Mouse (Mus musculus): ENCODE measurements around the gene Wnt3a. TPM values are rescaled to one million over a fixed set of nuclear protein-coding genes. Genes with fewer than 3 reads are reported as not detected.
A peak's percentile ranks its signal among the peaks of the same experiment; 100 is the strongest.

Gene Wnt3a
- polyA plus RNA-seq, 1 experiment from 2014 or later, result not detected

DNA sequence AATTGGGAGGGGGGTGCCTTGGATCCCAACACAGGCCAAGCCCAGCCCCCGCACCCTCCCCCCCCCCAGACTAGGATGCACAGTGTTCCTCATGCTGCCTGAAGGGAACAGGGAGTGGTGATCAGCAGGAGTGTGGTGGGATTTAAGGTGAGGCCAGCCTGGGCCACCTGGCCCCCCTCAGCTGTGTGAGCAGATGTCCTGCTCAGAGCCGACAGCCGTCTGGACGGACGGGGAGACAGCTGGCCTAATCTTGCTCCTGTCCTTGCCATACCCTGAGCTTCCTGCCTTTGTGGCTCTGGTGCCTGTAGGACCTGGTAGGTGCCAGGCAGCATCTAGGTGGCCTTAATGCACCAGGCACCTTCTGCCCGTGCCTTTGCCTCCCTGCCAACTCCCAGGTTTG, 21.5 kb upstream of the Wnt3a start:
- 49% methylated on average over 6 of the region's 6 CpGs for WGBS (ENCODE audit: insufficient replicate concordance)
- Histone ChIP-seq H3K27ac (ENCODE audit: low read depth, low read length) (no peak overlapping the region), H3K9ac (ENCODE audit: low read depth, low read length) (no peak overlapping the region), H3K36me3 (ENCODE audit: control insufficient read depth, insufficient read depth, low read length) (no peaks in the 10 kb centered on the region), H3K4me1 (ENCODE audit: control insufficient read depth, insufficient read depth, low read length) (peaks cover 20% of the 10 kb centered on the region), H3K9me3 (replicated peaks; ENCODE audit: control insufficient read depth, low read length) (no peaks in the 10 kb centered on the region), H3K4me3 (ENCODE audit: low read depth, low read length) (no peak overlapping the region), H3K4me2 (no peak overlapping the region), H3K27me3 (ENCODE audit: control insufficient read depth, insufficient read depth, low read length) (peaks cover 46% of the 10 kb centered on the region)
- no peak for ATAC-seq (replicated peaks; ENCODE audit: insufficient number of reproducible peaks, low FRiP score, low TSS enrichment)

DNA sequence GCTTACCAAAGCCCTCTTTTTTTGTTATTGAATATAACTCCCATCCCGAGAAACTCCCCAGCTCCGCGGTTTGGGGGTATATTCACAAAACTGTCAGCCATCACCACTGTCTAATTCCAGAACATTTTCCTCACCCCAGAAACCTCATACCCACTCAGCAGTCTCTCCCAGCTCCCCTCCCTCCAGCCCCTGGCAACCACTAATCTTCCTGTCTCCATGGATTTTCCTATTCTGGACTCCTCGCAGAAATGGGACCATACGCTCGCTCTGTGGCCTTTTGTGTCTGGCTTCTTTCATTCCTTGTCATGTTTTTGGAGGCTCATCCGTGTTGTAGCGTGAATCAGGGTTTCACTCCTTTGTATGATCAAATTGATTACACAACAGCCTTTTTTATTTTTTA, 19.4 kb upstream of the Wnt3a start:
- H3K27ac ChIP-seq (ENCODE audit: low read depth, low read length), result no peak overlapping the region
- no peak for ATAC-seq (replicated peaks; ENCODE audit: insufficient number of reproducible peaks, low FRiP score, low TSS enrichment)
- no peak overlapping the region for H3K4me2 ChIP-seq
- WGBS (ENCODE audit: insufficient replicate concordance), result 56% methylated on average over 8 of the region's 8 CpGs
- no peaks in the 10 kb centered on the region for H3K9me3 ChIP-seq (replicated peaks; ENCODE audit: control insufficient read depth, low read length)
- peaks cover 26% of the 10 kb centered on the region for H3K4me1 ChIP-seq (ENCODE audit: control insufficient read depth, insufficient read depth, low read length)
- H3K36me3 ChIP-seq (ENCODE audit: control insufficient read depth, insufficient read depth, low read length), result no peaks in the 10 kb centered on the region
- H3K27me3 ChIP-seq (ENCODE audit: control insufficient read depth, insufficient read depth, low read length), result peaks cover 54% of the 10 kb centered on the region
- H3K4me3 ChIP-seq (ENCODE audit: low read depth, low read length), result no peak overlapping the region
- H3K9ac ChIP-seq (ENCODE audit: low read depth, low read length), result no peak overlapping the region

DNA sequence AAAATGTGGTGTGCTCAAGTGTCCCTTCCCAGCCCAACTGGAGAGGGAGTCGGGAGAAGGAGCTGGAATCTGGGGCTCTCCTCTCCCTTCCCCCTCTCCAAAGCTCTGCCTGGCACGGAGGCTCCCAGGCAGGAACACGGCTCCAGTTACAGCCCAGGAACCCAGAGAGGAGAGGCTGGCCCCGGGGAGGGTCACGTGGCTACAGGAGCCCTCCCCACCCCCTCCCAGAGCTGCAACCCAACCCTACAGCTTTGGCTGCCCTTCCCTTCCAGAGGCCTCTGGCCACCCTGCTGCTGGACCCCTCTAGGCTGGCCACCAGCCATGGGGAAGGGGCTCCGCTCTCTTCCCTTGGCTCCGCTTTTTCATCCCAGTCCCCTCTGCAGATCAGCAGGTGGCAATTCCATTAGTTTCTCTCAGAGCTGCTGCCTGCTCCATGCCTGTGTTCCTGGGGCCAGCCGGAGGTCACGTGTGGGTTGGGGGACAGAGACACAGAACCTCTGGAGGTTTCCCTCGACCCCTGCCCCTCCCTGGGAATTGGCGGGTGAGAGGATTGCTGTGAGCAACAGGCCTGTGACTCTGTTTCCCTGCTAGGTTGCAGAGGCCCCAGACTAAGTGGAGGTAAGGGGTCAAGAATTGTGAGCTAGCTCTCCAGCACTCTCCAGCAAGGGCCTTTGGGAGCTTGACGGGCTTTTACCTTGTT, 18.7 kb upstream of the Wnt3a start:
- ATAC-seq (replicated peaks; ENCODE audit: insufficient number of reproducible peaks, low FRiP score, low TSS enrichment), result 0 out of 2 replicates have a peak, but pooled peaks have one; percentile 32
- Histone ChIP-seq H3K4me3 (ENCODE audit: low read depth, low read length) (no peak overlapping the region), H3K4me2 (peak overlapping the region; percentile 94), H3K36me3 (ENCODE audit: control insufficient read depth, insufficient read depth, low read length) (no peaks in the 10 kb centered on the region), H3K9me3 (replicated peaks; ENCODE audit: control insufficient read depth, low read length) (no peaks in the 10 kb centered on the region), H3K4me1 (ENCODE audit: control insufficient read depth, insufficient read depth, low read length) (peaks cover 26% of the 10 kb centered on the region), H3K9ac (ENCODE audit: low read depth, low read length) (peak overlapping the region; percentile 4; the same call in 1 of the 2 replicates), H3K27me3 (ENCODE audit: control insufficient read depth, insufficient read depth, low read length) (peaks cover 61% of the 10 kb centered on the region), H3K27ac (ENCODE audit: low read depth, low read length) (peak overlapping the region; percentile 54; the same call in 1 of the 2 replicates)
- WGBS (ENCODE audit: insufficient replicate concordance), result 17% methylated on average over 12 of the region's 12 CpGs

DNA sequence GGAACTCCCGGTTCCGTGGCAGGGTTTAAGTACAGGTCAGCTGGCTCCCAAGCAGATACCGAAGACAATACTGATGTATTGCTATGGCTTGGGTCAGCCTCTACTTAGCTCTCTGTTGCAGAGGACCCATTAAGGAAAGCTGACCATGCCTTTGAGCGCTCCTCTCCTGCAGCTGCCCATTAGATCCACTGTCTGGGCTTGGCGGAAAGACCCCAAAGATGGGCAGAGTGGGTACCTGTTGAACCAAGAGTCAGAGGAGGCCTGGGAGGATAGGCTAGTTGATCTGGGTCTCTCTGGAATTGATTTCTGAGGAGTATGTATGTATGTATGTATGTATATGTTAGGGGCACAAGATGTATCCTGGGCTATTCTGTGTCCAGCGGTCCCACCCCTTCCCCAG, 18.1 kb upstream of the Wnt3a start:
- H3K4me1 ChIP-seq (ENCODE audit: control insufficient read depth, insufficient read depth, low read length), result peaks cover 26% of the 10 kb centered on the region
- ATAC-seq (replicated peaks; ENCODE audit: insufficient number of reproducible peaks, low FRiP score, low TSS enrichment), result no peak
- peak overlapping the region; percentile 54; the same call in 1 of the 2 replicates for H3K27ac ChIP-seq (ENCODE audit: low read depth, low read length)
- 38% methylated on average over 6 of the region's 6 CpGs for WGBS (ENCODE audit: insufficient replicate concordance)
- H3K9me3 ChIP-seq (replicated peaks; ENCODE audit: control insufficient read depth, low read length), result no peaks in the 10 kb centered on the region
- H3K9ac ChIP-seq (ENCODE audit: low read depth, low read length), result peak overlapping the region; percentile 4; the same call in 1 of the 2 replicates
- H3K27me3 ChIP-seq (ENCODE audit: control insufficient read depth, insufficient read depth, low read length), result peaks cover 67% of the 10 kb centered on the region
- H3K4me3 ChIP-seq (ENCODE audit: low read depth, low read length), result no peak overlapping the region
- H3K36me3 ChIP-seq (ENCODE audit: control insufficient read depth, insufficient read depth, low read length), result no peaks in the 10 kb centered on the region
- peak overlapping the region; percentile 94 for H3K4me2 ChIP-seq

DNA sequence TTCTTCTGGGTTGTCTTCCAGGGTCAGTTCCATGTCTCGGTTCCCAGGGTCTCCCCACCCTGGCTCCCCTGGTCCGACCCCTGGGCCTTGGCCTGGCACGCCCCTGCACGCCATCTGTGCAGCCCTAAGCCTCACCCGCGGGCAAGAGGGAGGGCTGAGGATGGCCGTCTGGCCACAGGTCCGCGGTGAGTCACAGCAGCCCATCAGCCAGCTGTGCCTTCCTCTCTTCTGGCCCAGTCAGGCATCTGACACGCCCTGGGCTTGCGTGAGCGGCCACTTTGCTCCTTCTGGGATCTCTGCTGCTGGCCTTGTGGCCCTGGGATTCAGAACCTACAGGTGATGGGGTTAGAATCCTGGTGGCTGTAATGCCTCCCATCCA, 17.6 kb upstream of the Wnt3a start:
- Histone ChIP-seq H3K27me3 (ENCODE audit: control insufficient read depth, insufficient read depth, low read length) (peaks cover 70% of the 10 kb centered on the region), H3K36me3 (ENCODE audit: control insufficient read depth, insufficient read depth, low read length) (no peaks in the 10 kb centered on the region), H3K9me3 (replicated peaks; ENCODE audit: control insufficient read depth, low read length) (no peaks in the 10 kb centered on the region), H3K4me2 (peak overlapping the region; percentile 94; the same call in 1 of the 2 replicates), H3K27ac (ENCODE audit: low read depth, low read length) (no peak overlapping the region), H3K4me1 (ENCODE audit: control insufficient read depth, insufficient read depth, low read length) (peaks cover 26% of the 10 kb centered on the region), H3K4me3 (ENCODE audit: low read depth, low read length) (no peak overlapping the region), H3K9ac (ENCODE audit: low read depth, low read length) (no peak overlapping the region)
- no peak for ATAC-seq (replicated peaks; ENCODE audit: insufficient number of reproducible peaks, low FRiP score, low TSS enrichment)
- 26% methylated on average over 12 of the region's 12 CpGs for WGBS (ENCODE audit: insufficient replicate concordance)

DNA sequence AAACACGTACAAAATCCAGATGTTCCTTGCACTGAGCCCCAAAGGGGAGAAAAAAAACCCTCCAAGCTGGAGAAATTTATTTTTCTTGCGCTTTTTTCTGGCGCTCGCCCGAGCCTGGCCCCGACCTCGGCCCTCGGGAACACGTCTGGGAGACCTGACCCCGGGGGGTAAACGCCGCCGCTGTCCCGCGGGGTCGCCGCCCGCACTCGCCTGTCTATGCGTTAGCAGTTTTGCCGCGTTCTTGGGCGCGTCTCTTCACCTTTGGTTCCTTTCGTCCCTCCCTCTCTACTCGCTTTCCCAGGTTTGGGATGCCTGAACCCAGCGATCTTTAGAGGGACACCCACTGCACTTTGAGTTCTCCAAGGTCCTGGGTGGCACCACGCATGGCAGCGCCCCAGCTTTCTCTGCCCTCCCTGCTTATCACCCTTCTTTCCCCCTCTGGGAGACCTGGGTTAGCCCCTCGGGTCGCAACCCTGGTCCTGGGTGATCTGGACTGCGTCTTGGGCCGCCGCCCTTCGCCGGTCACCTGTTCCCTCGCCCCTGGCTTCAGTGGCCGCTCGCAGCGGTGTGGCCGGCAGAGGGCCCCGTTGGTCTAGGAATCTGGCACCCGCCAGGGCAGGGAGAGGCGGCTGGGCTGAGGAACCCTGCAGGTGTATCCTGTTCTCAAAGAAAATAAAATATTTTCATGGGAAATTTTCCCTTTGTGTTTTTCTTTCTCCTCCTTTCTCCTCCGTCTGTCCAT, 17.0 kb upstream of the Wnt3a start:
- Histone ChIP-seq H3K4me1 (ENCODE audit: control insufficient read depth, insufficient read depth, low read length) (peaks cover 26% of the 10 kb centered on the region), H3K9me3 (replicated peaks; ENCODE audit: control insufficient read depth, low read length) (no peaks in the 10 kb centered on the region), H3K4me3 (ENCODE audit: low read depth, low read length) (peak overlapping the region; percentile 61), H3K4me2 (peak overlapping the region; percentile 94), H3K9ac (ENCODE audit: low read depth, low read length) (peak overlapping the region; percentile 76; the same call in 1 of the 2 replicates), H3K27ac (ENCODE audit: low read depth, low read length) (no peak overlapping the region), H3K27me3 (ENCODE audit: control insufficient read depth, insufficient read depth, low read length) (peaks cover 70% of the 10 kb centered on the region), H3K36me3 (ENCODE audit: control insufficient read depth, insufficient read depth, low read length) (no peaks in the 10 kb centered on the region)
- 1% methylated on average over 45 of the region's 45 CpGs for WGBS (ENCODE audit: insufficient replicate concordance)
- no peak for ATAC-seq (replicated peaks; ENCODE audit: insufficient number of reproducible peaks, low FRiP score, low TSS enrichment)

DNA sequence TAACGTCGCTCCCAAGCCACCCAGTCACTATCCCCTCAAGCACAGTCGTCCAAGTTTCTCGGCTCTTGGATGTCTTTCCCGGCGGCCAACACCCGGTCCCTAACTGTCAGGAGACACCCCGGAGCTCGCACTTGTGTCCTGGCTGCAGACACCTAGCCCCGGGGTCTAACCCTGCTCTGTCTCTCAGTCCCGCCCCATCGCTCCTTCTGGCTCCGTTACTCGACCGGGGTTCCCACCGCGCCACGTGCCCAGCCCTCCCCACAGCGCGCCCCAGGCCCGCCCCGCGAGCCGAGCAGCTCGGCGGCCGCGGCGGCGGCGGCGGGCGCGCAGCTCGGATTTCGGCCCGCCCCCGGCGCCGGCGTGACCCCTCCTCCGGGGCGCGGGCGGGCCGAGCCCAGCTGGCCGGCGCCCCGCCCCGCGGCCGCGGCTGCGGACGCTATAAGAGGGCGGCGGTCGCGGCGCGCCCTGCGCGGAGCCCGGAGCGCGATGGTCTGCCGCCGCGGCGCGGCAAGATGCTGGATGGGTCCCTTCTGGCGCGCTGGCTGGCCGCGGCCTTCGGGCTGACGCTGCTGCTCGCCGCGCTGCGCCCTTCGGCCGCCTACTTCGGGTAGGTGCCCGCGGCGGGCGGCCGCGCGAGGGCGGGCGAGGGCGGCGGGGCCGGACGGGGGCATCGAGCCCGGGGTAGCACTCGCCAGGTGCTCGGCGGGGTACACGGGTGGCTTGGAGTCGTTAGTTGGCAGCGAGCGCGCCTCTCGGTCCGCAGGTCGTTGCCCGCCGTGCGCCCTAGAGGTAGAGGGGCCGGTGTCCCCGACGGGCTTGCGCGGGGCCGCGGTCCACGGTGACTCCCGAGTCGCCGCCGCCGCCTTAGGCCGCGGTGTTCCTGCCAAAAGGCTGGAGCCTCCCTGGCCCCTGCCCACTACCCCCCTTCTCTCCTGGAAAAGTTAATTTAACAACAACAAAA, 16.2 kb upstream of the Wnt3a start, which contains the start of gene Wnt9a:
TSS of gene Wnt9a (plus strand) at position 468 of the 961 bp plus-strand sequence.
- peak within 1 kb of the TSS; percentile 94 for H3K4me2 ChIP-seq
- H3K4me3 ChIP-seq (ENCODE audit: low read depth, low read length), result peak within 1 kb of the TSS; percentile 61
- H3K27ac ChIP-seq (ENCODE audit: low read depth, low read length), result no peak within 1 kb of the TSS
- no peaks in the 10 kb centered on the region for H3K9me3 ChIP-seq (replicated peaks; ENCODE audit: control insufficient read depth, low read length)
- peak; percentile 75 for ATAC-seq (replicated peaks; ENCODE audit: insufficient number of reproducible peaks, low FRiP score, low TSS enrichment)
- H3K27me3 ChIP-seq (ENCODE audit: control insufficient read depth, insufficient read depth, low read length), result peaks cover 63% of the 10 kb centered on the region
- under 1% methylated on average over 103 of the region's 128 CpGs for WGBS (ENCODE audit: insufficient replicate concordance)
- H3K36me3 ChIP-seq (ENCODE audit: control insufficient read depth, insufficient read depth, low read length), result no peaks in the 10 kb centered on the region
- peak within 1 kb of the TSS; percentile 76 for H3K9ac ChIP-seq (ENCODE audit: low read depth, low read length)
- peaks cover 21% of the 10 kb centered on the region for H3K4me1 ChIP-seq (ENCODE audit: control insufficient read depth, insufficient read depth, low read length)

DNA sequence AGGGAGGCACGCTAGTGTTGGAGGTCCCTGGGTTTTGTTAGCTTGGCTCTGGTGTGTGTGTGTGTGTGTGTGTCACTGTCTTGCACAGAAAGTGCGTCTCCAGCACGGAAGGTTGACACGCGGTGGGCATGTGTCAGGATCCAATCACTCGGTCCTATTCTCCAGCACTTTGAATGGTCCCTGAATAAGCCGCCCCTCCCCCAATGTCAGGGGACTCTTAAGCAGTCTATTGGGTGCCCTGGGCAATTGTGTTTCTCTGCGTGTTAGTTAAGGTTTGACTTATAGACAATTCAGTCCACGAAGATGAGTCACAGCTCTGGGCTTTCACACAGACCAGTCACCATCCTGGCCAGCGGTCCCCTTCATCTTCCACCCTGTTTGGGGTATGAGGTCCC, 15.3 kb upstream of the Wnt3a start:
- Histone ChIP-seq H3K9ac (ENCODE audit: low read depth, low read length) (no peak overlapping the region), H3K4me1 (ENCODE audit: control insufficient read depth, insufficient read depth, low read length) (peaks cover 21% of the 10 kb centered on the region), H3K27ac (ENCODE audit: low read depth, low read length) (no peak overlapping the region), H3K27me3 (ENCODE audit: control insufficient read depth, insufficient read depth, low read length) (peaks cover 65% of the 10 kb centered on the region), H3K9me3 (replicated peaks; ENCODE audit: control insufficient read depth, low read length) (no peaks in the 10 kb centered on the region), H3K4me2 (peak overlapping the region; percentile 94), H3K4me3 (ENCODE audit: low read depth, low read length) (peak overlapping the region; percentile 61), H3K36me3 (ENCODE audit: control insufficient read depth, insufficient read depth, low read length) (no peaks in the 10 kb centered on the region)
- WGBS (ENCODE audit: insufficient replicate concordance), result 9% methylated on average over 10 of the region's 10 CpGs
- ATAC-seq (replicated peaks; ENCODE audit: insufficient number of reproducible peaks, low FRiP score, low TSS enrichment), result no peak

All from heart, embryonic 11.5 days (tissue).